Mouse (Mus musculus): Measurements from ENCODE around the gene Ncmap.
"Not testable (repeated sequence)": the region's sequence is repeated elsewhere in the genome, so short reads cannot be mapped to it uniquely, and the experiment has no call there.

- TF ChIP-seq CTCF, EP300 (IDR thresholded peaks at IDR 0.05; ENCODE audit: low read depth): not testable (repeated sequence)
Observed at GRCm38 (mm10) chr4:135354751-135355150, 43.3 kb downstream of the Ncmap start.
